In the genomic region with DNA sequence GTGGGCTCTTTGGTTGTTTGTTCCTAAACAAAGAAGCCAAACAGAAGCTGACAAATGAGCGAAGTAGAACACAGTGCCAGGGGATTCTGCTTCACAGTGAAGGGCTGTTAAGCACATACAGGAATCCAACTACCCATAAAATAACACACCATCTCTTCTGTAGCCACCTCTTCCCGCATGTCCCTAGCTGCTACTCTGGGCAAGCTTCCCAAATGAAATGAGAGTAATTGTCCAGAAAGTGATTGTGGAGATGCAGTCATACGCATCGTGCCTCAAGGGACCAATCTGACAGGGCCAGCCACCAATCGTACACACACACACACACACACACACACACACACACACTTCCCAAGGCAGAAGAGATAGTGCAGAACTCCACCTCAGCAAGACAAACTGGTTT, we compare ENCODE assay signal across 15 mouse cellular contexts. TPM values are rescaled to one million over a fixed set of nuclear protein-coding genes. Genes with fewer than 3 reads are reported as not detected.
"Had no signal": no experiment of that assay in that cellular context is flagged by ENCODE, and none has a peak within 500 bp of the region (broad histone marks: within the 10 kb centered on the region; RNA-seq: fewer than 3 reads in every experiment).

No protein-coding gene starts in this region.

- H3K9ac ChIP-seq: kidney, embryonic 15.5 days; limb, embryonic 15.5 days; liver, embryonic 12.5 days; lung, embryonic 14.5 days; neural tube, embryonic 12.5 days; stomach, embryonic 15.5 days had no signal

- H3K27ac ChIP-seq: kidney, embryonic 15.5 days; limb, embryonic 15.5 days; liver, embryonic 12.5 days; midbrain, embryonic 10.5 days; neural tube, embryonic 12.5 days; stomach, embryonic 15.5 days had no signal

- H3K4me2 ChIP-seq: kidney, embryonic 15.5 days; limb, embryonic 15.5 days; liver, embryonic 12.5 days; lung, embryonic 14.5 days; neural tube, embryonic 12.5 days; stomach, embryonic 15.5 days had no signal

- H3K9me3 ChIP-seq: kidney, embryonic 15.5 days; limb, embryonic 15.5 days; liver, embryonic 12.5 days; midbrain, embryonic 10.5 days; neural tube, embryonic 12.5 days; stomach, embryonic 15.5 days had no signal

- H3K4me1 ChIP-seq: kidney, embryonic 15.5 days; limb, embryonic 15.5 days; liver, embryonic 12.5 days; midbrain, embryonic 10.5 days; neural tube, embryonic 12.5 days; stomach, embryonic 15.5 days had no signal

- H3K36me3 ChIP-seq: limb, embryonic 15.5 days; liver, embryonic 12.5 days; midbrain, embryonic 10.5 days; neural tube, embryonic 12.5 days; stomach, embryonic 15.5 days had no signal

- ATAC-seq: liver, embryonic 12.5 days had no signal

- DNase-seq: kidney, adult 2 months; kidney, postnatal 14 days; lung, embryonic 14.5 days; lung, postnatal 10 days; lung, postnatal 4 days; right cerebral cortex, postnatal 14 days; thymus, postnatal 36 days had no signal

- H3K27me3 ChIP-seq: kidney, embryonic 15.5 days; limb, embryonic 15.5 days; liver, embryonic 12.5 days; neural tube, embryonic 12.5 days; stomach, embryonic 15.5 days had no signal

- H3K4me3 ChIP-seq: kidney, embryonic 15.5 days; limb, embryonic 15.5 days; liver, embryonic 12.5 days; midbrain, embryonic 10.5 days; myocyte; neural tube, embryonic 12.5 days; stomach, embryonic 15.5 days had no signal

RNA-seq across cellular contexts. Expression of gene Pkhd1, which starts 27.4 kb away (rescaled TPM):
- polyA plus RNA-seq: limb, embryonic 11.5 days; midbrain, embryonic 10.5 days had no signal
